Mouse (Mus musculus) brain, embryonic 14.5 days (tissue): Measurements from ENCODE around the gene Hoxb3. TPM values are rescaled to one million over a fixed set of nuclear protein-coding genes. Genes with fewer than 3 reads are reported as not detected.

Experiments used
- DNase-seq: peaks from one replicate; pipeline ENCODE4 v3.0.0-alpha.2; 2011; ENCODE audit warnings: low read depth
- CTCF ChIP-seq: fragments of 200-500 bp; IDR thresholded peaks from 2 replicates; pipeline ENCODE4 v1.5.1; 2012; ENCODE audit warnings: inconsistent platforms, mild to moderate bottlenecking, moderate library complexity, borderline replicate concordance; ENCODE audit not compliant: insufficient read depth, insufficient read length; ENCODE audit errors: extremely low read depth
- POLR2A ChIP-seq: fragments of 200-500 bp; IDR thresholded peaks from 2 replicates; pipeline ENCODE4 v1.6.1; 2012; ENCODE audit warnings: mild to moderate bottlenecking, inconsistent platforms, borderline replicate concordance; ENCODE audit not compliant: poor library complexity, insufficient read depth, insufficient read length, severe bottlenecking; ENCODE audit errors: extremely low read depth
- polyA plus RNA-seq: library from polyadenylated mRNA; depleted of rRNA; stranded (reverse); fragments of >200 nt; gene quantifications from 2 replicates; pipeline ENCODE4 v1.2.3, GENCODE M21; 2012

The Hoxb3 gene
- polyA plus RNA-seq, 1 experiment, result 41.7 TPM

DNA sequence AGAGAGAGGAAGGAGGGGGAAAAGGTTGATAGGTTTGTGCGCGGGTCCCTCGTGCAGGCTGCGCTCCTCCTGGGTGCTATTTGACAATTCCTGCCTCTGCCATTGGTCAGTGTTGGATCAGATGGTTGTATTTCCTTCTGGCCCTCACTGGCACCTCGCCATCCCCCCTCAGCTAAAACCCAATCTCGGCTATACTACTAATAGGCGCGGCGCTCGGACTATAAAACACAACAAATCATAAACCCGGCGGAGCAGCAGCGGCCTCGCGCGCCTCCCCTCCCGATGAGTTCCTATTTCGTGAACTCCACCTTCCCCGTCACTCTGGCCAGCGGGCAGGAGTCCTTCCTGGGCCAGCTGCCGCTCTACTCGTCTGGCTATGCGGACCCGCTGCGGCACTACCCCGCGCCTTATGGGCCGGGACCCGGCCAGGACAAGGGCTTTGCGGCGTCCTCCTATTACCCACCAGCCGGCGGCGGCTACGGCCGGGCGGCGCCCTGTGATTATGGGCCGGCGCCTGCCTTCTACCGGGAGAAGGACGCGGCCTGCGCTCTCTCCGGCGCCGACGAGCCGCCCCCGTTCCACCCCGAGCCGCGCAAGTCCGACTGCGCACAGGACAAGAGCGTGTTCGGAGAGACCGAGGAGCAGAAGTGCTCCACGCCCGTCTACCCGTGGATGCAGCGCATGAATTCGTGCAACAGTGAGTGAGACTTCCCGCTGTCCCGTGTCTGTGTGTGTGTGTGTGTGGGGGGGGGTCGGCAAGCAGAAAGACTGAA, 24.0 kb upstream of the Hoxb3 start:
- no peak for DNase-seq
- no peak for TF ChIP-seq CTCF
- TF ChIP-seq POLR2A, result no peak

- no peak for DNase-seq
- TF ChIP-seq POLR2A (no peak), CTCF (no peak)
Measured at GRCm38 (mm10) chr11:96299781-96300180, 23.3 kb upstream of the Hoxb3 start.

DNA sequence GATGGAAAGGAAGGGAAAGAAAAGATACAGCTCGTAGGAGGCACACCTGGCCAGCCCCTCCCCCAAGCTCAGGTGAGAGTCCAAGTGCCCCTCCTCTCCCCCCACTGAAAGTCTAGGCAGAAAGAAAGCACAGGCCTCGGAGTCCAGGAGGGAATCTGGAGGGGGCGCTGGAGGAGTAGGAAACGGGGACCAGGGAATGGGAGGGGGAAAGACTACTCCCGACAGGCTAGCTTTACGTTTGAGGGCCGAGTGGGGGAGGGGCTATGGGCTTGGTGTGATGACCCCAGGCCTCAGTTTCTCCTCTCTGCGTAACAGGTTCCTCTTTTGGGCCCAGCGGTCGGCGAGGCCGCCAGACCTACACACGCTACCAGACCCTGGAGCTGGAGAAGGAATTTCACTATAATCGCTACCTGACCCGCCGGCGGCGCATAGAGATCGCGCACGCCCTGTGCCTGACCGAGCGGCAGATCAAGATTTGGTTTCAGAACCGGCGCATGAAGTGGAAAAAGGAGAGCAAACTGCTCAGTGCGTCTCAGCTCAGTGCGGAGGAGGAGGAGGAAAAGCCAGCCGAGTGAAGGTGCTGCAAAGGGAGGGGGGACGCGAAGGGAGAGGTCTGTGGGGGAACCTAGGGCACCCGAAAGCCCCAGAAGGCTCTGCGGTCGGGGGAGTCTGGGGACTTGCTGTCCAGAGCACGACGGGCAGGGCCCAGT, 22.6 kb upstream of the Hoxb3 start:
- no peak for DNase-seq
- TF ChIP-seq CTCF (no peak), POLR2A (no peak)

- TF ChIP-seq CTCF (no peak), POLR2A (no peak)
- DNase-seq, result no peak
Measured at GRCm38 (mm10) chr11:96301064-96301431, 22.1 kb upstream of the Hoxb3 start.

DNA sequence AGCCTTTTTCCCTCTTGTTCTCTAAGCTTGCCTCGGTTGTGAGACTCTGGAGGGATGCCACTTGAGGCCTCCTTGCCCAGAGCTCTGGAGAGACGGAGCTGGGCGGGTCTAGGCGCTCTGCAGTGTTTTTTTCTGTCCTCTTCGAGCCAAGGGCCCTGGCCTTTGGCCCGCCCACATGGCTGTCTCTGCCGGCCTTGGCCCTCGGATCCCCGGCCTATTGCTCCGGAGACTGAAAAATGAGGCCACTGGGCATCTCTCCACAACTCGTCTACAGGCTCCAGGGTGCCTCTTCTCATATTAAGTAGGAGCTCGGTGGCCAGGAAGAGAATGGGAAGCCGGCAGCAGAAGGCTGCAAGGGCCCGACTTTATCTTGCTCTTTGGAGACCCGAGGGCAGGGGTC, 21.3 kb upstream of the Hoxb3 start:
- no peak for TF ChIP-seq POLR2A
- TF ChIP-seq CTCF, result no peak
- no peak for DNase-seq

GRCm38 (mm10) chr11:96302381-96303150, 20.6 kb upstream of the Hoxb3 start:
- DNase-seq, result no peak
- TF ChIP-seq POLR2A (no peak), CTCF (no peak)

DNA sequence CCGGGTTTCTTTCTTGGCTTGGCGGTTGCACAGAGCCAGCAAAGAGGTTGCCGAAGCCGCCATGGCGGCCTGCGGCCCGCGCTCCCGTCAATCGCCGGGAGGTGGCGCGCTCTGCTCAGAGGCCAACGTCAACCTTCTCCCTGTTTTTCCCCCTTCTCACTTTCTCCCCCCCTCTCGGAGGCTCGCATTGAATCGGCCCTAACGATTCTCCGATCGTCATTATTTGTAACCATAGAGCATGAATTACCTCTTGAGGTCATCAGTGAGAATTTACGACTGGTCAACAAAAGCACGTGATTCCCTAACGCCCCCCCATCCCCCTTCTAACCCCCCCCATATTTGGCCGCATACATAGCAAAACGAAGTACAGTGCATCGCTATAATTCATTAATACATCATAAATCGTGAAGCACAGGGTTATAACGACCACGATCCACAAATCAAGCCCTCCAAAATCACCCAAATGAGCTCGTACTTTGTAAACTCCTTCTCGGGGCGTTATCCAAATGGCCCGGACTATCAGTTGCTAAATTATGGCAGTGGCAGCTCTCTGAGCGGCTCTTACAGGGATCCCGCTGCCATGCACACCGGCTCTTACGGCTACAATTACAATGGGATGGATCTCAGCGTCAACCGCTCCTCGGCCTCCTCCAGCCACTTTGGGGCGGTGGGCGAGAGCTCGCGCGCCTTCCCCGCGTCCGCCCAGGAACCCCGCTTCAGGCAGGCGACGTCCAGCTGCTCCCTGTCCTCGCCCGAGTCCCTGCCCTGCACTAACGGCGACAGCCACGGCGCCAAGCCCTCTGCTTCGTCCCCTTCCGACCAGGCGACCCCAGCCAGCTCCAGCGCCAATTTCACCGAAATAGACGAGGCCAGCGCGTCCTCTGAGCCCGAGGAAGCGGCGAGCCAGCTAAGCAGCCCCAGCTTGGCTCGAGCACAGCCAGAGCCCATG, 19.7 kb upstream of the Hoxb3 start, which contains the start of gene Hoxb5:
TSS of gene Hoxb5 (plus strand) at position 186 of the 949 bp plus-strand sequence.
- peak; percentile 78 for DNase-seq
- TF ChIP-seq CTCF (peak; percentile 87), POLR2A (no peak)

GRCm38 (mm10) chr11:96304381-96305195, 18.5 kb upstream of the Hoxb3 start:
- no peak for DNase-seq
- no peak for TF ChIP-seq CTCF
- TF ChIP-seq POLR2A, result no peak

GRCm38 (mm10) chr11:96305505-96306182, 17.5 kb upstream of the Hoxb3 start:
- no peak for DNase-seq
- TF ChIP-seq POLR2A (no peak), CTCF (no peak)
